Mouse (Mus musculus) midbrain, postnatal 0 days (tissue): ENCODE results near the gene Vwce. TPM values are rescaled to one million over a fixed set of nuclear protein-coding genes. Genes with fewer than 3 reads are reported as not detected.

ENCODE experiments used
- ATAC-seq: fragments of 200-750 bp; cut with Nextera tagmentation; 2 replicates; pipeline ENCODE4 v1.8.0; 2017; ENCODE audit warnings: moderate number of reproducible peaks, mild to moderate bottlenecking, moderate TSS enrichment, moderate library complexity; ENCODE audit not compliant: low FRiP score
- DNase-seq: peaks from one replicate; pipeline ENCODE4 v3.0.0-alpha.2; 2015; ENCODE audit warnings: low spot score
- H3K27ac ChIP-seq: fragments of 300-500 bp; sonication (generic); 2 replicates; pipeline ENCODE4 v1.5.1; 2014; ENCODE audit warnings: low read depth, mild to moderate bottlenecking, low read length, mixed read lengths
- H3K27me3 ChIP-seq: fragments of 300-500 bp; sonication (generic); 2 replicates; pipeline ENCODE4 v1.6.1; 2014; ENCODE audit warnings: low read length, control low read depth, mixed read lengths; ENCODE audit not compliant: insufficient read depth
- H3K36me3 ChIP-seq: fragments of 300-500 bp; sonication (generic); 2 replicates; pipeline ENCODE4 v1.6.1; 2014; ENCODE audit warnings: low read length, control low read depth, mixed read lengths; ENCODE audit not compliant: insufficient read depth
- H3K4me1 ChIP-seq: fragments of 300-500 bp; sonication (generic); 2 replicates; pipeline ENCODE4 v1.6.1; 2014; ENCODE audit warnings: mild to moderate bottlenecking, control low read depth, antibody characterized with exemption, low read length, mixed read lengths; ENCODE audit not compliant: insufficient read depth
- H3K4me2 ChIP-seq: fragments of 300-500 bp; sonication (generic); 2 replicates; pipeline ENCODE4 v1.6.1; 2014; ENCODE audit warnings: low read depth, mild to moderate bottlenecking, low read length, mixed read lengths; ENCODE audit not compliant: poor library complexity, severe bottlenecking
- H3K4me3 ChIP-seq: fragments of 300-500 bp; sonication (generic); 2 replicates; pipeline ENCODE4 v1.5.1; 2014; ENCODE audit warnings: low read depth, mild to moderate bottlenecking, low read length, moderate library complexity
- H3K9ac ChIP-seq: fragments of 300-500 bp; sonication (generic); replicated peaks from 2 replicates; pipeline ENCODE4 v1.6.1; 2014; ENCODE audit warnings: mild to moderate bottlenecking, low read length, moderate library complexity, mixed read lengths; ENCODE audit not compliant: poor library complexity, severe bottlenecking
- H3K9me3 ChIP-seq: fragments of 300-500 bp; sonication (generic); 2 replicates; pipeline ENCODE4 v1.6.1; 2016; ENCODE audit warnings: low read length, control low read depth
- CTCF ChIP-seq: IDR thresholded peaks from 2 replicates; pipeline ENCODE4 v1.5.1; 2016; ENCODE audit warnings: antibody characterized with exemption, mild to moderate bottlenecking
- WGBS: fragments of 180-500 bp; shearing (Covaris S2); extraction: QIAGEN DNeasy Blood & Tissue Kit; methylation state at CpG from one replicate; pipeline ENCODE4 v1.1.7; 2014; 5-methylcytosine and 5-hydroxymethylcytosine counted together
- polyA plus RNA-seq: library from polyadenylated mRNA; unstranded; fragments of >200 nt; fragmentation: Nextera tagmentation; extraction: Ambion mirVana; gene quantifications from 2 replicates; pipeline ENCODE4 v1.2.1, GENCODE M21; 2015
- total RNA-seq: library from RNA; depleted of rRNA; stranded (reverse); fragments of >200 nt; gene quantifications from 2 replicates; pipeline ENCODE4 v1.2.3, GENCODE M21; 2014

The Vwce gene
- total and polyA plus RNA-seq, 2 experiments from 2014 or later = 2.2 to 2.6 TPM

DNA sequence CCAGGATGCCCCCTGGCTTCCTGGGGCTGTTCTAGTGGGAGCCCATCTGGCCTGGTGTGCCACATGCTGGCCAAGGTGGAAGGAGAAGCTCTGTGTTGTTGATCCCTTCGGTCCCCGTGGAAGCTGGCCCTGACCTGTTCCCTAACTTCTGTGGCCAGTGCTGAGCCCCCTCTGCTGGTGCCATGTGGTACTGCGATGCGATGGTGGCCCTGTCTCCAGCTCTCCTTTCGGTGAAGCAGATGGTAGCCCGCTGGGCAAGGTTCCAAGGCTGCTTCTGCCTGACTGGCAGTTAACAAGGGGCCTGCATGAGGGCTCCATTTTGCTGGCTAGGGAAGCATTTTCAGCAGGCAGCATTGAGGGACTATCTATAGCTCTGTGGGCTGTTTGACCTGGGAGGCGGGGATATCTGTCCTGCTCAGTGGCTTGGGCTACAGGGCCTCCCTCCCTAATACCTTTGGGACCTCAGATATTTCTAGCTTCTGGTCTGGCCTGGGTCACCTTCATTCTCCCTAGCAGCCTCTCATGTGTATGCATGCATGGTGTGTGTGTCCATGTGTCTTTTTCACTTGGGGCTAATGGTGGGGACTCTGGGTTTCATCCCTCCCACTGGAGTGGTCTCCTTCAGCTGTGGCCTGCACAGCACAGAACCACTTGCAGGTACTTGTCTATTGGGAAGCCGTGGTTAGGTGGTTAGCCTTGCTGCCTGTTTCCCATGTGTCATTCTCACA is 75.5 kb downstream of the Vwce start:
- peak overlapping the region; percentile 59 for H3K27ac ChIP-seq
- no peak overlapping the region for H3K9ac ChIP-seq
- H3K4me3 ChIP-seq = no peak overlapping the region
- H3K36me3 ChIP-seq = peaks cover 40% of the 10 kb centered on the region
- WGBS = 15% methylated on average over 8 of the region's 8 CpGs
- DNase-seq (peak; percentile 98), ATAC-seq (peak; percentile 79)
- H3K27me3 ChIP-seq = no peaks in the 10 kb centered on the region
- no peaks in the 10 kb centered on the region for H3K9me3 ChIP-seq
- H3K4me2 ChIP-seq = no peak overlapping the region
- H3K4me1 ChIP-seq = no peaks in the 10 kb centered on the region; the same call in 1 of the 2 replicates
- TF ChIP-seq CTCF = peak; percentile 95

GRCm38 (mm10) chr19:10710088-10710511 is 76.1 kb downstream of the Vwce start:
- Histone ChIP-seq H3K27me3 (no peaks in the 10 kb centered on the region), H3K9ac (no peak overlapping the region), H3K4me3 (no peak overlapping the region), H3K36me3 (peaks cover 40% of the 10 kb centered on the region), H3K4me2 (no peak overlapping the region), H3K9me3 (no peaks in the 10 kb centered on the region), H3K27ac (no peak overlapping the region), H3K4me1 (no peaks in the 10 kb centered on the region; the same call in 1 of the 2 replicates)
- TF ChIP-seq CTCF = peak; percentile 75
- DNase-seq (peak; percentile 84), ATAC-seq (peak; percentile 28; the same call in 1 of the 2 replicates)
- WGBS = 58% methylated on average over 9 of the region's 9 CpGs

DNA sequence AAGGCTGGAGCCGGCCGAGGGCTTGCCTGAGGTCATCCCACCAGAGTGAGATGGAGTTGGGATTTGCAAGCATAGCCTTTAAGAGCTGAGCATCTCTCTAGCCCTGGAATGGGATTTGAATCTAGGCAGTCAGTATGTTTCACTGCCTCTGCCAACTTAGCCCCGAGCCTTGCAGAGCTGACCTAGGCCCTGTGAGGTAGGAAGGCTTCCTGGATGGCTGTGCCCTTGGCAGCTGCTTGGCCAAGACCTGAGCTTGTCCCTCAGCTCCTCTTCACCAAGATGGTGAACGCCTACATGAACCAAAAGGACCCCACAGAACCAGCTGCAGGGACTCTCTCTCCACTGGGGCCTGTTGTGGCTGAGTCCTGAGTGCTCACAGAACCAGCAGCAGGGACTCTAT is 76.7 kb downstream of the Vwce start:
- no peaks in the 10 kb centered on the region for H3K9me3 ChIP-seq
- H3K36me3 ChIP-seq = peaks cover 40% of the 10 kb centered on the region
- H3K9ac ChIP-seq = no peak overlapping the region

DNA sequence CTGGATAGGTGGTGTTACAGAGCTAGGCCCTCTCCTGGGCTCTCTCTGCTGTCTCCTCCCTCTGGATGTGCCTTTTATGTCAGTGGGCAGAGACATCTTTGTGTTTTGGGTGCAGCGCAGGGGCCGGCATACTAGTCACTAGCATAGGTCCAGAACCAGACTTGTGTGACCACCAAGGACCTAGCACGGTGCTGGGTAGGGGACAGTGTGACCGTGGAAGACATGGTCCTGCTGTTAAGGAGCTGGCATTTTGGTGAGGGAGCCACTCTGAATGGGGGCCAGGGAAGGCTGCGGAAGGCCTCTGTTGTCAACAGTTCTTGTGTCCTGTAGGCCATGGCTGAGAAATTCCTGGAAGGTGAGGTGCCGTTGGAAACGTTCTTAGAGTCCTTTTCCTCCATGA is 78.2 kb downstream of the Vwce start:
- 96% methylated on average over 7 of the region's 7 CpGs for WGBS

More for the DNA sequence above, 76.7 kb downstream of the Vwce start:
- 88% methylated on average over 4 of the region's 4 CpGs for WGBS
- ATAC-seq (no peak), DNase-seq (no peak)
- no peak for TF ChIP-seq CTCF
- Histone ChIP-seq H3K27ac (0 out of 2 replicates have a peak overlapping the region, but pooled peaks have one; percentile 26), H3K4me1 (no peaks in the 10 kb centered on the region; the same call in 1 of the 2 replicates), H3K27me3 (no peaks in the 10 kb centered on the region), H3K4me3 (no peak overlapping the region), H3K4me2 (no peak overlapping the region)

DNA sequence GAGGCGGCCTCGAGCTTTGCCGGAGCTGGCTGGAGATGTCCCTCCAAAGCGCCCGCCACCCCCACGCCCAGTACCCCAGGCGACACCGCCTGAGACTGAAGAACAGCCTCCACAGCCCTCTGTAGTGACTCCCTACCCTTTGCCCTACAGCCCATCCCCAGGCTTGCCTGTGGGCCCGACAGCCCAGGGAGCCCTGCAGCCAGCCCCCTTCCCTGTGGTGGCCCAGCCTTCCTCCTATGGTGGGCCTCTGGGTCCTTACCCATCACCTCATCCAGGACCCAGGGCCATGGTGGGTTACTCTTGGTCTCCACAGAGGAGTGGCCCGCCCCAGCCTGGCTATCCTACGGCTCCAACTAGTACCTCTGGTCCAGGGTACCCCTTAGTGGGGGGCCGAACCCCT is 78.6 kb downstream of the Vwce start:
- DNase-seq (no peak), ATAC-seq (no peak)
- Histone ChIP-seq H3K4me1 (no peaks in the 10 kb centered on the region; the same call in 1 of the 2 replicates), H3K9ac (no peak overlapping the region), H3K36me3 (peaks cover 35% of the 10 kb centered on the region), H3K4me3 (no peak overlapping the region), H3K27ac (no peak overlapping the region), H3K4me2 (no peak overlapping the region), H3K9me3 (no peaks in the 10 kb centered on the region), H3K27me3 (no peaks in the 10 kb centered on the region)
- TF ChIP-seq CTCF = no peak
- 95% methylated on average over 10 of the region's 12 CpGs for WGBS

More for the DNA sequence above, 78.2 kb downstream of the Vwce start:
- ATAC-seq (no peak), DNase-seq (no peak)
- TF ChIP-seq CTCF = no peak
- no peaks in the 10 kb centered on the region for H3K27me3 ChIP-seq
- H3K27ac ChIP-seq = no peak overlapping the region
- H3K4me1 ChIP-seq = no peaks in the 10 kb centered on the region; the same call in 1 of the 2 replicates
- H3K4me3 ChIP-seq = no peak overlapping the region
- H3K36me3 ChIP-seq = peaks cover 39% of the 10 kb centered on the region
- H3K9ac ChIP-seq = no peak overlapping the region
- H3K9me3 ChIP-seq = no peaks in the 10 kb centered on the region
- no peak overlapping the region for H3K4me2 ChIP-seq

DNA sequence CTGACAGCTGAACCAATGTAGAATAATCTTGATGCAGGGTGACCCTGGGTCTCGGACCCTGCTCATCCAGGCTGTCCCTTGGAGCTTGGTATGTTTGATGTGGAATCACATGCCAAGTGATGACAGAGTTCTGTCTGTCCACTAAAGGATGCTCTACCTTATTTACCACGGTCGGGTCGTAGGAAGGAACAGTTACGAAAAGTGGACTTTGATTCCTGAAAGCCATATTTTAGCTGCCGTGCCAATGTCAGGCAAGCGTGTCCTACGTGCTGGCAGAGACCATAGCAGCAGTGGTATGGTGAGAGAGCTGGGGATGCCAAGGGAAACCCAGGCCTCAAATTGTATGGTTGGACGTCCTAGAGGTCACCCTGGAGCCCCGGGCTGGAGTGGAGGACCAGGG is 79.5 kb downstream of the Vwce start:
- Histone ChIP-seq H3K4me1 (no peaks in the 10 kb centered on the region; the same call in 1 of the 2 replicates), H3K27me3 (no peaks in the 10 kb centered on the region), H3K4me2 (no peak overlapping the region), H3K4me3 (no peak overlapping the region), H3K9me3 (no peaks in the 10 kb centered on the region), H3K9ac (no peak overlapping the region), H3K36me3 (peaks cover 32% of the 10 kb centered on the region), H3K27ac (no peak overlapping the region)
- no peak for ATAC-seq
- DNase-seq = no peak
- WGBS = 95% methylated on average over 10 of the region's 10 CpGs
- TF ChIP-seq CTCF = no peak
